Mouse (Mus musculus): ENCODE data around the gene Zfp1.

DNA sequence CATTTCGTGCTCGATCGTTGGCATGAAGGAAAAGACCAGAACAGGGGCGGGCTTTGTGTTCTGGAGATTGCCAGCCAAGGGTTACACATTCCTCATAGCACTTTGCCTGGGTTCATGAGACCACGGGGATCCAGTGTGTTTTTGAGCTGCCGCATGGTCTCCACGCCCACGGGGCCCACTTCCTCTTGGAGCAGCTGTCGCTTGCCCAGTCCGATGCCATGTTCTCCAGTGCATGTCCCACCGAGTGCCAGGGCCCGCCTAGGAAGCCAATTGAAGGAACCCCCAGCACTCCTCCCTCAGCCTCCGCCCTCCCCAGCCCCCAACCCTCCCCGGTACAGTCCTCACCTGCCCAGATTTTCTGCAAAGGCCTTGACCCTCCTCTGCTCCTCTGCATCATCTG lies 16.3 kb upstream of the Zfp1 start:
- TF ChIP-seq CTCF (conservative IDR thresholded peaks at IDR 0.05; ENCODE audit: insufficient read depth, insufficient read length, low read depth, low read length), result no peak
- no peak for TF ChIP-seq POLR2A (IDR thresholded peaks at IDR 0.05; ENCODE audit: low read depth, low read length)

Data from kidney, adult 2 months (tissue).